Mouse (Mus musculus) cortical plate, adult 2 months (tissue): ENCODE results near the gene Birc5.

Source experiments
- CTCF ChIP-seq: fragments of 200-500 bp; IDR thresholded peaks from 2 replicates; pipeline ENCODE4 v1.5.1; 2011; ENCODE audit warnings: mild to moderate bottlenecking, control low read depth, low read length; ENCODE audit not compliant: insufficient read depth; ENCODE audit errors: extremely low read depth
- POLR2A ChIP-seq: fragments of 200-500 bp; IDR thresholded peaks from 2 replicates; pipeline ENCODE4 v1.6.1; 2011; ENCODE audit warnings: mild to moderate bottlenecking, low read length, control low read depth; ENCODE audit not compliant: insufficient read depth; ENCODE audit errors: extremely low read depth

GRCm38 (mm10) chr11:117821868-117822267, 27.2 kb upstream of the Birc5 start:
- no peak for TF ChIP-seq CTCF
- TF ChIP-seq POLR2A = no peak
